Mouse (Mus musculus) brain, adult 2 months (tissue): ENCODE results near the gene 1190002N15Rik.

ENCODE experiments used
- DNase-seq: peaks from one replicate; pipeline ENCODE4 v3.0.0; 2011; ENCODE audit warnings: low read depth, low spot score

The 1190002N15Rik gene

DNA sequence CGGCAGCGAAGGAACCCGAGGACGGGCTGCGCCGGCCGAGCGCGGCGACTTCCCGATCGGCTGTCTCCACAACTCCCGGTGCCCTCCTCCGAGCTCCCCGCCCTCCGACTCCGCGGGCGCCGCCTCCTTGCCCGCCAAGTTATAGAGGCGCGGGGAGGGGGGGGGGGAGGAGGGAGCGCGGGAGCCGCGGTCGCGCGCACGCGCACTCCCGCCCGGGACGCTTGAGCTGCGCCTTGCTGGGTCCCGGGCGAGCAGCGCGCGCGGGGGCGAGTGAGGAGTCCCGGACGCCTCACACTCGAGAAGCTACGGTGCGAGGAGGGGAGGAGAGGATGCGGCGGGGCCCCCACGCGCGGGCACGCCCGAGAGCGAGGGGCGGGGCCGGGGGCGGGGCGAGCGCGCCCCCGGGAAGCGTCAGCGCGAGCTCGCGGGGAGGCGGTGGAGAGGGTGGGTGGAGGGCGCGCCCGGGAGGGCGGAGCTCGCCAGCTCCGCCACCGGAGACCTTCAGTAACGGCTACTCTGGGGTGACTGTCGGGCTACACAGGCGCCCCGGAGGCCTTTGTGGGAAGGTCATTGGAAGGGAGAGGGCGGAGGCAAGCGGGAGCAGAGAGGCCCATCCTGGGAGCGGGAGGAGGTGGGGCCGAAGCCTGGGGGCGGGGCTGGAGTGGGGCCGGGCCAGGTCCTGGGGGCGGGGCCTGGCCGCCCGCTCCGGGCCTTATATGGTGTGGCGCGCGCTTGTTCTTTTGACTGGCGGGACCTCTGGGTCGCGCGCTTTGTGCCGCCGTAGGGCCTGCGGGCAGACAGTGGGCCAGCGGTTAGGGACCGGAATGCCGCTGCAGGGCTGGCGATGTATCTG is at the start of gene 1190002N15Rik:
Gene 1190002N15Rik, minus strand, starts transcription at position 112 of the 853 bp plus-strand sequence.
- peak; percentile 98 for DNase-seq

DNA sequence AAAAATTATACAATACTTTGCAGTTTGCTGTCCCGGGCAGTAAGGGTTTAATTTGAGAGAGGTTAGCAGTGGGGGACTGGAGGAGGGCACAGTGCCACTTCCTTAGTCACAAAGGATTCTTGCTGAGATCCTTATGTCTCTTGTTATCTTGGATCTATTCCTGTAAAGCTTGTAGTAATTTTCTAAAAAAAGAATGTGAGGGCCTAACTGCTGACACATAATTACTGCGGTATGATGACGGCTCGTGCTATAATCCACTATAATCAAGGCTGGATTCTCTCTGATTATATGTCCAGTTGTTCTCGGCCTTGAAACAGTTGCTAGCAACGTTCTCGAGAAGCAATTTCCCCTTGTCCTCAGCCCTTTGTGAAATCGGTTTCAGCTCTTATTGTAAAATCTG is 44.4 kb upstream of the 1190002N15Rik start:
- peak; percentile 97 for DNase-seq

DNA sequence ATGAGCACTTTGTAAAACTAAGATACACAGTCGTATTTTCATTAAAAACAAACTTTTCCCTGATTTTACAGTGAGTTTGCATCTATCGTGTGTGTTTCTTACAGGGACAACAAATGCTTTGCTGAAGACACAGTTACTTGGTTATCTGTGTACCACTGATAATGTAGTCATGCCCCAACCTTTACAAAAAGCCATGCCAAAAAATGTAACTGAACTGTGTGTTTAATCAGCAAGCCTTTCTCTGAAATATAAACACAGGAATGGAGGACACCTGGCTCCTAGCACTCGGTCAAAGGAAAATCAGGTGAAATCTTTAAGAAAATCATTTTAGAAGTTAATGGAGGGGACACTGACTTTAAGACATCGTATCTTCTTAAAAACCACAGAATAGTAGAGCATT is 43.8 kb upstream of the 1190002N15Rik start:
- no peak for DNase-seq

DNA sequence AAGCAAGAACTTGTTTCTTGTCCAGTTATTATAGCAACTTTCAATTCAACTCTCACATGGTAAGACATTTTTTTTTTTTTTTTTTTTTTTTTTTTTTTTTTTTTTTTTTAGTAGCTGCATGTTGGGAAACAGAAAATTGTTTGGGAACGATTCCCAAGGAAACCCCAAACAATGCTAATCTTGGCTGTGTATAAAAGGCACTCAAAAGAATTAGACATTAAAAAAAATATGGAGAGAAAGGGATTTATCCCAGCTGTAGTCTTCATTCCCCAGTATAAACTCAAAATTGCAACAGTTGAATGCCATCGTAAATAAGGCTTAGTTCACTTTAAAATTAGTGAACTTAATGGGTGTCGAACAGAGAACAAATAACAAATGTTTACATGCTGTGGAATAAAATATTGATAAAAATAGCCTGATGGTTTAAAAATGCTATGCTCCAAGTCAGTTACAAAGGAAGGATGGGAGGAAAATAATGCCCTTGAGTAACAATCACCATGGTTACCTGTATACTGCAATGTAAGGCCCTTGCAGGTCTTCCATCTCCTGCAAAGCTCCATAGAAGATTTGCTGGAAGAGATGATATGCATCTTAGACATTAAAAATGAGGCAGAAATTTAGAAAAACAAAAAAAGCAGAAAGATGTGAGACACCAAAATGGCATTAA is 42.3 kb upstream of the 1190002N15Rik start:
- no peak for DNase-seq

DNA sequence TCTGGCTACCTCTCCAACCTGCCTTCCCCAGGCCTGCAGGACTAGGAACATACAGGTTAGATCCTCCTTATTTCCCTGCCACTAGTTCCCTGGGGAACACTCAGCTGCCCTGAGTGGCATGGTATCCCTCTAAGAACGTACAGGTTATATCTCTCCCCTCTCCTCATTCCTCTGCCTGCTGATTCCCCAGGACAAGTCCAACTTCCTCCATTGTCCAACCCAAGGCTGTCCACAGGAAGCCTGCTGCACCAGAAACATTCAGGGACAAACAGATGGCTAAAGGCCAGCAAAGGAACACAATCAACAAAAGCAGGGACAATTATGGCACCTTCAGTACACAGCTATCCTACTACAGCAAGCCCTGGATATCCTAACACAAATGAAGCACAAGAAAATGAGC is 33.9 kb upstream of the 1190002N15Rik start:
- DNase-seq: no peak

DNA sequence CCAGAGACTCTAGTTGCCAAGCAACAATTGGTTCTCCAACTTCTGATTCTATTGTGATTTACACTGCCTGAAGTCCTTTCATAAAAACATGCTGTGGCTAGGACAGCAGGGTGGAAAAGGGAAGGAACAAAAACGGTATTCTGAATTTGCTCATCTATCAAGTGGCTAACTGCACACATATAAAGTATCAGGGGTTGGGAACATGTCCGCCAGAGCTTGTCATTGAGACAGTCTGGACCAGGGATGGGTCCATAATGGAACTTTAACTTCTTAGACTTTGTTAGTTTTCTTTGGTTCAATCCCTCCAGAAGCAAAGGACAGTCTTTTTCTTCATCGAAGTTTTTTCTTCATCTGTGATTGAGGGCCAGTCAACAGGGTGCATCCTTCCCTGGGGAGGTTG is 30.5 kb upstream of the 1190002N15Rik start:
- no peak for DNase-seq

DNA sequence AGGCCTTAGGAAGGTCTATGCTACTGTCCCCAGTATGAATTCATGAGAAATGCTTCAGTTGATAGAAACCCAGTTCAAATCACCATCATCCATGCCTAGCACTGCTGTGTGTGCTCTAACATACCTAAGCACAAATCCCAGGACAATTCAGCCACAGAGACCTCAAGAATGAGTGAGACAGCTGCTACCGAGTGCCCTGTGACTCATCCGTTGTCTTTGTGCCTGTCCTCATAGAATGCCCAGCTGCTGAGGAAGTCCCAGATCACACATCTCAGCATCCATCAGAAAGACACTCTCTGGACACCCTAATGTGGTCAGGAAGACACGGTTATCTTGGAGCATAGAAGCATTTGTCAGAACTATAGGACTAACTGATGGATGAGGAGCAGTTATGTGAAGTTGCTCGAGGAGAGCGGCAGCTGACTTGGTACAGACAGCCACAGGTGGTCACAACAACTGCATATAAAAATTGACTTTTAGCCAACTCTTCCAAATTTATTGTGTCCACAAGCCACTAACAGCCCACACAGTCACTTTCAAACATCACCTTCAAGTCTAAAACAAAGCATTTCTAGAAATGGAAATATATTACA is 29.9 kb upstream of the 1190002N15Rik start:
- no peak for DNase-seq

DNA sequence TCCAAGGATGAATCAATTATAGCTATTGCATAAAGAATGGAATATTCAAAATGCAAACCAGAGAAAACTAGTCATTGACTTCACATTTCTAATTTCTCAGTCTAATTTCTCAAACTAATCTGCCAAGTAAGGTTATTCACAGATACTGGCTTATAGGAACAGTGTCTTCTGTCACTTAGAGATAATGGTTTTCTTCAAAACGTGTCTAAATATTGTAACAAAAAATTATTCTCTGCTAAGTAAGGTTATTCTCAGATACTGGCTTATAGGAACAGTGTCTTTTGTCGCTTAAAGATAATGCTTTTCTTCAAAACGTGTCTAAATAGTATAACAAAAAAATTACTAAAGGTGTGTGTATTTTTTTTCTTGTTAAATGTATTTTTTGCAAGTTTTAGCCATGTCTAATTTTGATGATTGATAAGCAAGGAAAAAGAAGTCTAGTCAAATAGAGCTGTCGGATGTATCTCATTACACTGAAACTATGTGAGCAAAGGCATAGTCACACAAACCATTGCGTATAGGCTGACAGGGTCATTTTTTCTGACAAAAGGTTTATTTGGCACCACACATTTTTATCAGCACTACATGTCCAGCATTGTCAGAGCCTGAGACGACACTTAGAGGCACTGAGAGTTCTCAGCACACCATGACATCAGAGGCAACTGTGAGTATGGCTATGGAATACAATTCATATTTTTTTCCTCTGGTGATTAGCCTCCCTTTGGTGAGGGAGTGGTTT is 19.1 kb upstream of the 1190002N15Rik start:
- no peak for DNase-seq

DNA sequence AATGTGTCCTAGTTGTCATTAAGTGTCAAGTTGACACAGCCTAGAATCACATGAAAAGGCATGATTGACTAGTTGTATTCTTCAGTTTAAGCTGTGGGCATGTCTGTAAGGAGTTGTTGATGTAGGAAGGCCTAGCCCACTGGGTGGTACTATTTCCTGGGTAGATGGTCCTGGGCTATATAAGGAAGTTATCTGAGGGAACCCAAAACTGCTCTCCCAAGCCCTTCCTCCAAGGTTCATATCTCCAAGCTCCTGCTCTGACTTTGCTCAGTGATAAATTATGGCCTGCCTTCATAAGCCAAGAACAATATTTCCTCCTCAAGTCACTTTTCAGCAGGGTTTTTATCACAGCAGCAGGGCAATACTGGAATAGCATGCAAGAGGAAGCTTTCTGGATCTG is 18.4 kb upstream of the 1190002N15Rik start:
- DNase-seq: no peak

DNA sequence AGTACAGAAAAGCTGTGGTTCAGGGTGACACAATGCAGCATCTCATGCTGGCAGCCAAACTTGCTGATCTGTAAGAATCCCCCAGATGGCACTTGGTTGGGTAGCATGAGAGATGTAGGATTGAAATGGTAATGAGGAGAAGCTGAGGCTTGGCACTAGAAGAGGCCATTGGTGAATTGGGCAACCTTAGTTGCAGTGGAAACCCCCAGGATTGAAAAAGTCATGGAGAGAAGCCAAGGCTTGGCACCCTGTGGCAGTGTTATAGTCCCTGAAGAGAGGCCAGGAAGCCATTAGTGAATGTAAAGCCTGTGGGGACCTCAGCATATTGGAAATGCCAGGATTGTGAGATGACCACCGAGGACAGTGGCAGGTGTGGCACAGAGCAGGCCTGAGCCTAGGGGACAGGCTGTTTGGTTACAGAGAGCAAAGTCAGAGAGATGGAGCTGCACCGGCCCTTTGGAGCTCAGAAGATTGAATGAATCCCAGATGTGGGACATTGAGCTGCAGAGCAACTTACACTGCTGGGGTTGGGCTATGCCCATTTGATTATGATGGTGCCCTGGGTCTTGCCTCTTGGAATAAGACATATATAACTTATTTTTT is 12.7 kb upstream of the 1190002N15Rik start:
- no peak for DNase-seq

DNA sequence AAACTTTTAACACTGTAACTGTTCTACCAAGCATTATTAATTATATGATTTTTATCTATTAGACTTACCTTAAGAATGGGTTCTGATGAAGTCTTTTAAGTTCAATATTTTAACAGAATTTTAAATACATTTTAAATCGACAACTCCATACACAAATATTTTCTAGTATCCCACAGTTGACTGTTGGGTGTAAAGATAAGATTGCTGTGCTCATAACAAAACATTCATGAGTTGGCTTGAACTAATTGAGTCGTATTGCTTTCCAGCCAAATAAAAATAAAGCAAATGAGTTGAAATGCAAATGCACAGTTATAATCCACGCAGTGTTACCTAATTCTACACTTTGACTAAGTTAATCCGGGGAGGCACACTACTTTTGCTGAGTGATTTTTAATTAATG is 6.0 kb upstream of the 1190002N15Rik start:
- DNase-seq: no peak

DNA sequence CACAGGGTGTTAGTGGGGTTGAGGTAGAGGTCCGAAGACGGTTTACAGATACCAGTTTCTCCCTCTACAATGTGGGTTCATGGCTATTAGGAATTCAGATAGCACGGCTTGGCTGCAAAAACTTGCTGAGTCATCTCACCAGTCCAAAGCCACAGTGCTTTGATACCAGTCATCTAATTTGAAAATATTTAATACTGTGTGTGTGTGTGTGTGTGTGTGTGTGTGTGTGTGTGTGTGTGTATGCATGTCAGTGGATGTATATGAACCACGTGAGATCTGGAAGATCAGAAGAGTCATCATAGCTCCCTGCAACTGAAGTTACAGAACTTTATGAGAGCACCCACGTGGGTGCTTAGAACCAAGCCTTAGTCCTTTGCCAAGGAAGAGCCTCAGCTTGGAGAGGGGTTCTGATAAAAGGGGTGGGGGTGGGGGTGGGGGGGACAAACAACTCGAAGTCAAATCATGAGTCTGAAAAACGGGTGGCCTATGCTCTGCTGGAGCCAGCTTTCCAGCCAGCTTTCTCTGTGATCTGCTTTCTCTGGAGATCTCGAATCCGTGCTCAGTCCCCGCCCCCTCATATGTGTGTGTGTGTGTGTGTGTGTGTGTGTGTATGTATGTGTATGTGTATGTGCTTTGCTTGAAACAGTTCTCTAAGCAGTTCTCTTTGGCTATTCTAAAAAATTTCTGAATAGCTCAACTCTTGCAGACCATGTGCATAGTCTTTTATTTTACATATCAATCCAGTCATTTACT is 2.6 kb upstream of the 1190002N15Rik start:
- peak; percentile 38 for DNase-seq

DNA sequence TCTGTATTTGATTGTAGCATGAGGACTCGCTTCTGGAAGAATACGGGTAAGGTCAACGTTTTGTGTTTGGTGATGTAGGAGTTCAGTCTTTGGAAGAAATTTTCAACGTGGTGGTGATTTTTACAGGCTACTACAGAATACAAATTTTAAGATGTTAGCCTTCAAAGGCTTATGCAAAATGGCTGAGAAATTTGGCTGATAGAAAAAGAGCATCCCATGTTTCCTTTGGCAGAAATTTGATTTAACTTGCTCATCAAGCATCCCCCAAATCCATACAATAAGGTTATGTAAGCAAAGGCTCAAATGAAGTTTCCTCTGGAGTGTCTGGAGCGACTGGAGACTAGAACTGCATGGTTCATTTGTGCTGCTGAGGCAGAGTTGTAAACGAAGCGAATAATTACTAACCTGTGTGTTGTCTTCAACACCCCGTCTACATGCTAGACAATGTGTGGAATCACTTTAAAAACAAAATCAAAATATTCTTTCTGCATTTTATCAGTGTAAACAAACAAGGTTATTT is 1.5 kb upstream of the 1190002N15Rik start:
- peak; percentile 38 for DNase-seq

DNA sequence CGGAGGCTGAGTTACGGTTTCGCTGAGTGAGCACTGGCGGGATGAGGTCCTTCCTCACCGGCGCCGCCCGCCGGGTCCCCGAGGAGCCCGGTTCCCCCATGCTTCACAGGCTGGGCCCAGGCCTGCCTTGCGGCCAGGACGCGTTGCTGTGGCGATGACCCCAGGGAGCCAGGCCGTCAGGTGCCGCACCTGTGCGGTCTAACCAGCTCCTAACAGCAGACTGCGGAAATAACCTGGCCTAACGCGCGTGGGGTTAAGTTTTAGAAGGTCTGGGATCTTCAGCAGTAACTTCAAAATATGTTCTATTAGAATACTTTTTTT is 902 bp upstream of the 1190002N15Rik start:
- no peak for DNase-seq

DNA sequence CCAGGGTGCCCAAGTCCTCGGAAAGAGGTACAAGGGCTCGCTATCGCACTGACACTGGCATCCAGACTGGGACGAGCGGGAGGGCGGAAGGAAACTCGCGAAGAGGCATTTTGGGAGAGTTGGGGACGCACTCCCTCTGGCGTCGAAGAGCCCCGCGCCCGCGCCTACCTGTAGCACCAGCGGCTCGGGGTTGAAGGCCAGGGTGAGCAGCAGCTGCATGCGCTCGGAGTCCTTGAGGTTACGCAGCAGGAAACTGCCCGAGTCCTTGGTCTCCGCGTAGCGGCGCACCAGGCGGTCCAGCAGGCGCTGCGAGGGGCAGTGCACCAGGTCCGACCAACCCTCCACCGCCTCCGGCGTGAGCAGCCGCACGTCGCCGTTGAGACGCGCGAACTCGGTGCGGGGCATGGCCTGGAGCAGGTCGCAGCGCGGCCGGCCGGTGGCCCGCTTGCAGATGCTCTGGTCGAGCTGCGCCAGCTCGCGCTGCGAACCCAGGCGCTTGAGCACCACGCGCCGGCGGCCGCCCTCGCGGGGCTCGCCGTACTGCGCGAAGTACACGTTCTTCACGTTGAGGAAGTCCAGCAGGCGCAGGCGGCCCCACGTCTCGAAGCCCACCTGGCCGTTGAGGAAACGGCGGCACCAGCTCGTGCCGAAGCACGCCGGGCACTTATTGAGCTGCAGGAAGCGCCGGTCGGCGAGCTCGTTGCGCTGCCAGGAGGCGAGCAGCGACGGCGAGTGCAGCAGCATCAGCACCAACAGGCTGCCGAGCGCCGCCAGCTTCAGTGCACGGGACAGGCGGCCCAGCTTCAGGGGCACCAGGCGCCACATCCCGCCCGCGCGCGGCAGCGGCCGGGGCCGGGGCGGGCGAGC is 597 bp downstream of the 1190002N15Rik start:
- DNase-seq: peak; percentile 82

DNA sequence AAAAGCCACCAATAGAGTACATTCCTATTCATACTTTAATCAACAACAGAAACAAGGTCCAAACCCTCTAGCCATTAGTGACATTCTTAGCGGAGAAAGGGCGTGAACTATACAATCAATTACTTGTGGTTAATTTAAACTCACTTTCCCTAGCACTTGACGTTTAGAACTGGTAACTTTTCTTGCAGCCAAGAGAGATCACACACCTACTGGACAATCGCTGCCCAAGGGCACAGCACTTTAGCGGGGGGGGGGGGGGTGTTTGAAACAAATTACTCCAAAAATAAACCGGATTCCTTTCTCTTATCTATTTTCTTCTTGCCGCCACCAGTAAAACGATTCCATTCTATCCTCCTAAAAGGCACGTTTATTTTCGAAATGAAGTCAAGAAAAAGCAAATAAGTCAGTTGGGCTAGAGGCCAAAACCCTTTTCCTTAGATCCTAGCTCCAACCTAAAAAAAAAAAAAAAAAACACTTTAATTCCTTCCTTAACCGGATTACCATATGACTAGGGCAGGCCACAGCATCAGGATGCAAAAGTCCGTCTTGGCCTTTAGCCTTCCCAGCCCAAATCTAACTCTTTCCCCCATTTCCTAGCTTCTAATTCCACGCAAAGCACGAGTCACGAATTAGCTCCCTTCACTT is 1.5 kb downstream of the 1190002N15Rik start:
- DNase-seq: peak; percentile 32

DNA sequence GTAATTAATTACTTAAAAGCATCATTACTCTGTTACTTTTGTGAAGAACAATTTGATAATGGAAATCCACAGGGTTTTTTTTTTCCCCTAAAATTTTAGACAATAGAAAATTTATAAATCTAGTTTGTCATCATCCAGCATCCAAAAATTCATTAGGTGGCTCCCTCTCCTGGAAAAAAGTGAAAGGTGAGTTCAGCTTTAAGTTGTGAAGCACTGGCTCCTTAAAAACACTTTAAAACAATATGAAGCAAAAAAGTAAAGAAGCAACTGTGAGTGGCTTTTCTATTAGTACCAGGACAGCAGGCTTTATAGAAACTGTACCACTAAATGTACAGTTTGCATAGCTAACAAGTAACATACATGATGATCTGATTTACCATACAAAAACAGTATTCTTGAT is 3.1 kb downstream of the 1190002N15Rik start:
- peak; percentile 79 for DNase-seq

DNA sequence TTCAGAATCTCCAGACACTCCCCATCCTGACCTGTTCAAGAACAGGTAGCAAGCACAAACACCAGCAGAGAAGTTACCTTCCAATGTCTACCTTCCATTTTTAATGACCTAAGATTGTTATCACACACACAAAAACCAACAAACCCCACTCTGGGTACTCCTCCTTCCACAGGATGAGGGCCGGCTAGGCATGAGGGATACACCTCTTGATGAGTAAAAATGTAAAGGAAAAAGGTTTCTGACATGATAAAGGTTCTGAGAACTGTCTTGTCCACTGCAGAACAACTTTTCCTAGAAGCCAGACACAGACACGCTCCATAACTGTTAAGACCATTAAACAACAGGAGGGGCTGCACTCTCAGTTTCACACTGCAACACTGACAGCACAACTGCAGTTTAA is 3.7 kb downstream of the 1190002N15Rik start:
- no peak for DNase-seq

DNA sequence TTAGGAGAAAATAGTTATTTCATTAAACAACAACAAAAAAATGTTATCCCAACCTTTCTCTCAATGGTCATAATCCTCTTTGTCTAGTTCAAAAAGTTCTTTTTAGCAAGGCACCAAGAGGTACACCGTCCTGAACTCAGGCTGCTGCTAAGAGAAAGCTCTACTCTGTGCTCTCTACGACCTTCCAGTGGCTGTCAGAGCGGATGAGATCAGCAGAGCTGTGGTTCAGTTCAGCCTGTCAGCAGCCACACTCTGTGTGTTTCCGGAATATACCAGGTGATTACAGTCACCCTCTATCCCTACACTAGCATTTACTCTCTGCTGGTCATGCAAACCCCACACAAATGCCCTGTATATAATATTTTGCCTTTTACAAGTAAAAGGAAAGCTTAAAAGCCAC is 4.2 kb downstream of the 1190002N15Rik start:
- DNase-seq: peak; percentile 78
